Mouse (Mus musculus): ENCODE results near the gene Ppp4r3a.
"Not testable (repeated sequence)": the region's sequence is repeated elsewhere in the genome, so short reads cannot be mapped to it uniquely, and the experiment has no call there.

The Ppp4r3a gene

DNA sequence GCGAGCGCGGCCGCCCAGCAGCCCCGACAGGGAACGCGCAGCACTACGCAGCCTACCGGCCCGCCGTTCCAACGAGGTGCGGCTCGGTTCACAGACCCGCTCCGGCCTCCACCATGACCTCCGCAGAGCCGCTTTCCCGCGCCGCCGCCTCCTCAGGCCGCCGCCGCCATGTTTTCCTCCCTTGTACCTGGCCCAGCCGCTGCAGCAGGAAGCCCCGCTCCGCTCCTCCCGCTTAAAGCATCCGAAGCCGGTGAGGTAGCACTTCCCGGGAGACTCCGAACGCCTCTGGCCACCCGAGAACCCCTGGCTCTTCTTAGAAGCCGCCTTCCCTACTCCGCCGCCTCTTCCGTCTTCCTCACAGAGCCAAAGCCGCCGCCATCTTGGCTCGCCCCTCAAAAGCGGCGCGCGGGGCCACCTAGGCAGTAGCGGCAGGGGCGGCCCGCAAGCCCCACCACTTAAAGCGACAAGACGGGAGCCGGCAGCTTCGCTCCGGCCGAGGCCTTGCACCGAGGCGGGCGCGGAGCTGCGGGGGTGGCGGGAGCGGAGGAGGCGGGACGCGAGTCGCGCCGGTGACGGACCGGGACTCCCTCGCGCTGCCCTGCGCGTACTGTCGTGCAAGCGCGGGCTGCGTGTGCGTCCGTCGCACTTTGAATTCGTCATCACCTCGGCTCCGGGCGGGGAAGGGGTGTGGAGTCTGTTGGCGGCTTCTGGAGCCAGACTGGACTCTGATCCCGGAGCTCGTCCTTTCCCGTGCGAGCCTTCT lies at the start of gene Ppp4r3a:
Gene Ppp4r3a, minus strand, starts transcription at position 627 of the 763 bp plus-strand sequence.
- DNase-seq (ENCODE audit: low spot score), result peak; percentile 93

DNA sequence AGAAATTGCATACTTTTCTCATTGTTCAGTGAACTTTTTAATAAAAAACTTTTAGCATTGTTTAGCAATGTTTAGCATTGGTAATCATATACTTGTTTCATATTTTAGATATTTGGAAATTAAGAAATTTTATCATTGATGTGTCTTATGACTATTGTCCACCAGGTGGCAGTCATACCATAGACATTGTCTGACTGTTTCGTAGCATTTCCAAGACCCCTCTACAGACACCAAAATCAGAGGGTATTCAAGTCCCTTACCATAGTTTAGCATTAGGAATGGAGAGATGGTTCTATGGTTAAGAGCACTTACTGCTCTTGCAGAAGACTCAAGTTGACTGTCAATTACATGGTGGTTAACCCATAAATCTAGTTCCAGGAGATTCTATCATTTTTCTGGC lies 39.5 kb upstream of the Ppp4r3a start:
- DNase-seq (ENCODE audit: low spot score), result no peak

DNA sequence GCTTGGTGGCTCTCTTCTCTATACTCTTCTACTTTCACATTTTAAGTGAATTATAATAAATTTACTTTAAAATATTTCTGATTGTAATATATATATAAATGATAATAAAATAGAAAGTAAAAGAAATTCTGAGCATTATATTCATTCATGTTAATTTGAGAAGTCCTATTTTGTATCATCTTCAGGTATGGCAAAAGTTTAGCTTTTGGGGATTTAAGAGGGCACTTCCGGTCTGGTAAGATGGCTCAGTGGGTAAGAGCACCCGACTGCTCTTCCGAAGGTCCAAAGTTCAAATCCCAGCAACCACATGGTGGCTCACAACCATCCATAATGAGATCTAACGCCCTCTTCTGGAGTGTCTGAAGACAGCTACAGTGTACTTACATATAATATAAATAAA lies 38.6 kb upstream of the Ppp4r3a start:
- DNase-seq (ENCODE audit: low spot score), result not testable (repeated sequence)

DNA sequence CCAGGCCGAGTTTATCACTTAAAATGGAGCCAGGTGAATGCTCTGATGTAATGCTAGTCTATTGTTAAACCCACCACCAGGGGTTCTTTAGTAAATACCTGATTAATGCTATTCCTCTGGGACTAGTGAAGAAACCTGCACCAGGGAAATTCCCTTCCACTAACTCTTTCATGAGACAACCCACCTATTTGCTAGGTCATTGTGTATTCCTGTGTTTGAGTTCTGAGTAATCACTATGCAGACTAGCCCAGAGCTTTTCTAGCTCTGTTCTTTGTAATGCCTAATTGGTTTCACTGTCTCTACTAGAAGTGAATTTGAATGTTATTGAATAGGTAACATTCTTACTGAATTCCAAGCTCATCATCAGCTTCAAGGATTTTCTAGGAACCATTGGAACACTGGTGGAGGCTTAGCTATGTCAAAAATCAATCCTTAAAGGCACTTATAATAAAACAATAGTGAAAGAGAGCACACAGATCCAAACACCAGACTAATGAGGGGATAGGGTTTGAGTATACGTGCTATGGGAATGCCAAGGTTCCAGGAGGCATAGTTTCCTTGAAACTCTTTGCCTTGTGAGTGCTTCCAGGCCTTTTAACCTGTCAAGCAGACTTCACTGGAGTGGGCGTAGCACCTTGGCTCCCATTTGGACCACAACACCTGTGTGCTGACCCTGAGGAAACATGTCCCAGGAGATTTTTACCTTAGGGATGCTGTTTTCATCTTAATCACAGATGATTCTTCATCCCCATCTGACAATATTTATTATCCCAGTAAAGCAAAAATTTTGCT lies 26.5 kb upstream of the Ppp4r3a start:
- not testable (repeated sequence) for DNase-seq (ENCODE audit: low spot score)

DNA sequence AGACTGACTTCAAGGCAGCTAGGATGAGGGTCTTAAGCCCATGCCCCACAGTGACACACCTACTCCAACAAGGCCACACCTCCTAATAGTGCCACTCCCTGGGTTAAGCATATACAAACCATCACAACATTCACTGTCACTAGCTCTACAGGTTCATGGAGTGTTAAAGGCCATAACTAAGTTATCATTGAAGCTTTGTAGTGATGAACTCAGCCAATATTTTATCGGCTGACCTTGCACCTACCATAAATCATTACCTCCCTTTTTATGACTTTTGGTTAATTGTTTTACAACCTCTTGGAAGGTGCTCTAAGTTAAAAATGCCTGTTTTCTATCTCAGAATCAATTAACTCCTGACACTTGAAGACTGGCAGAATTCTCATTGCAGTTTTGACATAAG lies 24.2 kb upstream of the Ppp4r3a start:
- DNase-seq (ENCODE audit: low spot score), result no peak

DNA sequence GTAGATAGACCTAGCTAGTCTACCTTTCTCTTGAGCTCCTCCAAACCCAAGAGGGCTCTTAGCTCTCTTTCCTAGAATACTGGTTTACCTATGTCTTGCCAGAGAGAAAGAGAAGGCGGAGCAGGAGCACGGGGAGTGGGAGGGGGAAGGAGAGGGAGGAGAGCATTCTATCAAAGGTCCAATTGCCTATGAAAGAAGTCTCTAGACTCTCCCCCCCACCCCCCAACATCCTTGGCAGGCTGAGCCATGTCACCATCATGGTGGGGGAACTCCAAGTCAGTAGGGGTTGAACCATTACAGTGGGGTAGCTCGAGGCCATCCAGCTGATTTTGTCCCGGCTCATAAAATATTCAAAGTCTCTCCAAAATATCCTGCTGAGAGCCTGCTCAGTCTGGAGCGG lies 22.1 kb upstream of the Ppp4r3a start:
- no peak for DNase-seq (ENCODE audit: low spot score)

DNA sequence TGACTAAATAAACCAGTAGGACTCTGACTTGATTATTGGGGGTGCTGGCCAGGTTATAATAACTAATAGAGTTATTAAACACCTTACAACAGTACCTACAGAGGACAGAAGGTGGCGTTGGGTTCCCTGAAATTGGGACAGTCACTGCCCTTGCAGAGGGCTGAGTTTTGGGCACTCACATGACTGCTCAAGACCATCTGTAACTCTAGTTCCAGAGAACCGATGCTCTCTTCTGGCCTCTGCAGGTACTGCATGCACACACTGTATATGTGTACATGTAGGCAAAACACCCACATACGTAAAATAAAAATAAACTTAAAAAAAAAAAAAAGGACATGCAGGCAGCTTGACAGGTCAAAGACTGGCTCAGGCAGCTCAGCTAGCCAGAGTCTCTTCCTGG lies 19.1 kb upstream of the Ppp4r3a start:
- no peak for DNase-seq (ENCODE audit: low spot score)

DNA sequence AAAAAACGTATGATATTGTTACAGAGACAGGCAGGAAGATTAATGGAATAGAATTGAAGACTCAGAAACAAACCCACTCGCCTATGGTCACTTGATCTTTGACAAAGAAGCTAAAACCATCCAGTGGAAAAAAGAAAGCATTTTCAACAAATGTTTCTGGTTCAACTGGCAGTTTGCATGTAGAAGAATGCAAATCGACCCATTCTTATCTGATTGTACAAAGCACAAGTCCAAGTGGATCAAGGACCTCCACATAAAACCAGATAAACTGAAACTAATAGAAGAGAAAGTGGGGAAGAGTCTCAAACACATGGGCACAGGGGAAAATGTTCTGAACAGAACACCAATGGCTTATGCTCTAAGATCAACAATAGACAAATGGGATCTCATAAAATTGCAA lies 10.2 kb upstream of the Ppp4r3a start:
- not testable (repeated sequence) for DNase-seq (ENCODE audit: low spot score)

DNA sequence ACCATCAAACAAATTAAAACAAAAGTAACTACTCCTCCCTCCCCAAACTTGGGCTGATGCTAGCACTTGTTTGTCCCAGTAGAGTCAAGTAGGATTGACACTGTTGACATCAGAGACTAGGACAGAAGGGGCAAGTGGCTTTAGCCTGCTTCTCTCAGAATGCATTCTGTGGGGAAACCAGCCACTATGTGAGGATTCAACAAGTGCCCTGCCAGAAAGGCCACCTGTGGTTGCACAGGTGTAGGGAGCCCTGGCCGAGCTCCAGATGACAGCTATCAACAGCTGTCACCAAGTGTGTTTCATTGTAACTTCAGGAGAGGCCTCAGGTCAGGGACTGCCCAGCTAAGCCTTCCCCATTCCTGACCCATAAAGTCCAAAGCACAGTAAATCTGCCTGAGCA lies 6.5 kb upstream of the Ppp4r3a start:
- no peak for DNase-seq (ENCODE audit: low spot score)

DNA sequence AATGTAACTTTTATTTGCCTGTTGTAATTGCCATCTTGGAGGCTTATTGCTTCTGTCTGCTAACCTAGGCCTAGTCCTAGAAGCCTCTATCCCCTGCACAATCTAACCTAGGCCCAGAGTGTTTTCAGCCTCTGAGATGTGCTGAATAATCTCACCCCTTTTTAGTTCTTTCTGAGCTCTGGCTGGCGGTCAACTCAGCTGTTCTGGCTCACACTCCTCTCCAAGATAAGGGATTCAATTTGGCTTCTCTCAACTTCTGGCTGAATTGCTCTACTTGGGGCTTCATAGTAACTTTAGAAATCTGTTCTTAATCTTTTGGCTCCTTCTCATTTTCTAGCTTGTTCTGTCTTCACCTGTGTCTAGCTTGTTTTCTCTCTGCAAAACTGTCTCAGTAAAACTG lies 3.9 kb upstream of the Ppp4r3a start:
- DNase-seq (ENCODE audit: low spot score), result no peak

DNA sequence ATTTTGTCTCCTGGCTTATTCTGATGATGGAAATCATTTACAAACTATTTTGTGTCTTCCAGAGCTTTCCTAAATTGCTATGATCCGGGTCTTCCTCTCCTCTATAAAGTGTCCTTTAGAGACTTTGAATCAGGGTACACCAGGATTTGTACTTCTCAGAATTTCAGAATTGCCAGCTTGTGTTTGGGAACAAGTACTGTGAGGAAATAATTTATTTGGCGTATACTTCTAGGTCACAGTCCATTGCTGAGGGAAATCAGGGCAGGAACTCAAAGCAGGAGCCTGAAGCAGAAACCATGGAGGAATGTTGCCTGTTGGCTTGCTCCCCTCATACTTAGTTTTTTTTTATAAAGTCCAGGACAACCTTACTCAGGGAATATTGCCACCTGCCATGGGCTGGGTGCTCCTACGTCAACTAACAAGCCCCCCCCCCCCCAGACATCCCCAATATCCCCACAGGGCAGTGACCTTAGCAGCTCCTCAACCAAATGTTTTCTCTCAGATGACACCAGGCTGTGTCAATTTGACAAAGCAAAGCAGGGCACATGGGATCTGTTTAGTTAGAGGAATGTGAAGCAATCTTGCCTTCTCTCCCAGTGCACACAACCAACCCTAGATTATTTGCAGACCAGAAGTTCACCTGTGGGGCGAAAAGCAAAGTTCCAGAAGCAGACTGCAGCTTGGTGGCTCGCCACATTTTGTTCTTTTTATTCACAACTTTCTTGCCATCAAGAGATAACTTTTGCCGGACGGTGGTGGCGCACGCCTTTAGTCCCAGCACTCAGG lies 1.6 kb upstream of the Ppp4r3a start:
- no peak for DNase-seq (ENCODE audit: low spot score)

DNA sequence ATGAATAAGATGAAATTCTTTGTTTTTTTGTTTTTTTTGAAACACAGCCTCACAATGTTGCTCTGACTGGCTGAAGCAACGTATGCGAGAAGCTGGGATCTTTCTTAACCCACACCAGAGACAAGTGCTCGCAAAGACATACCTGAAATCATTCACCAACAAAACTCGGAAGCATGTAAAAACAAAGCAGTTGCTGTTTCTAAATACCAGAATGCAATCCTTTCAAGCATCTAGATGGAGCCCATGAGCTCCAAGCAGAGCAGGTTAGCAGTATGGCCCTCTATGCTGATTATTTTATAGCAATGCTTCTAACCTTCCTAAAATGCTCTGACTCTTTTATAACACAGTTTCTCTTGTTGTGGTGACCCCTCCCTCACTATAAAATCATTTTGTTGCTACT lies 735 bp upstream of the Ppp4r3a start:
- DNase-seq (ENCODE audit: low spot score), result no peak

DNA sequence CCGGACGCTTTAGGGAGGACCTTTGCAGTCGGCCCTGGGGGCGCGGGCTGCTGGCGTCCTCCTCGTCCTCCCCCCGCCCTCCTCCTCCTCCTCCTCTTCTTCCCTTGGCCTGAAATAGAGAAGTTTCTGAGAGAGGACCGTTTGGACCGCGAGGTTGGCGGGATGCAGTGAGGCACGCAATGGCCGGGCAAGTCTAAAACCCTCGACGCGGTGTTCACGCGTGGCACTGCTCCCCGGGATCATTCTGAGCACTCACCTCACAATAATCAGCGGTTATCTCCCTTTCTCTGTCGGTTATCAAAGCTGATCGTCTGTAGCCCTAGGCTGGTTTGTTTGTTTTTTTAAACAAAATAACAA lies 315 bp upstream of the Ppp4r3a start:
- DNase-seq (ENCODE audit: low spot score), result no peak

DNA sequence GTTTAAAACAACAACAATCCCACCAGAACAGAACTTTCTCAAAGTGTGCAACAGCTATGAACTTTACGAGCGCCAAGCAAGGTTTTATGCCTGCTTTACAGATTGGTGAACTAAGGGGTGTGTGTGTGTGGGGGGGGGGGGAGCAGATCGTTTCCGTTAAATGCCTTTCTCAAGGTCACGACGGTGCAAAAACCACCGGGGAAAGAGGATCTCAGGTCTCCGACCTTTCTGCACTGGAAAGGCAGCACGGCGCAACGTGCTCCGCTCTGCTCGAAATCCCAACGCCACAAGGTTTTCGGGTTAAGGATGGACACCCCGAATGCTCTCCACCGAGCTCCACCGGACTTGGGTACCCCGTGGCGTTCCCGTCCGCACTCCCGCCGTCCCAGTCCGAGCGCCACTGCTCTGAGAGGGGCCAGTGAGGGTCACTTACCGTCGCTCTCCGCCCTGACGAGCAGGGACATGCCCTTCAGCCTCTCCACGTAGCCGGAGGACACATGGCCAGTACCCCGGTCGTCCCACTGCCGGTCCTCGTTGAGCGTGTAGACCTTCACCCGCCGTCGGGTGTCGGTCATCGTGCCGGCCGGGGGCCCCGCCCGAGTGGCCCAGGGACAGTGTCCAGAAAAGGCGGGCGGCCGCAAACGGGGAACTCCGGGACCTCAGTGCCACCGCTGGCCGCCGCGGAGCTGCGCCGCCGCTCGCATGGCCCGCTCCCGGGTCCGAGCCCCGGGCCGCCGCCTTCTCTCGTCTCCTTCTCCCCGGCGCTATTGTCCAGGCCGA lies 1.0 kb downstream of the Ppp4r3a start:
- DNase-seq (ENCODE audit: low spot score), result peak; percentile 39

DNA sequence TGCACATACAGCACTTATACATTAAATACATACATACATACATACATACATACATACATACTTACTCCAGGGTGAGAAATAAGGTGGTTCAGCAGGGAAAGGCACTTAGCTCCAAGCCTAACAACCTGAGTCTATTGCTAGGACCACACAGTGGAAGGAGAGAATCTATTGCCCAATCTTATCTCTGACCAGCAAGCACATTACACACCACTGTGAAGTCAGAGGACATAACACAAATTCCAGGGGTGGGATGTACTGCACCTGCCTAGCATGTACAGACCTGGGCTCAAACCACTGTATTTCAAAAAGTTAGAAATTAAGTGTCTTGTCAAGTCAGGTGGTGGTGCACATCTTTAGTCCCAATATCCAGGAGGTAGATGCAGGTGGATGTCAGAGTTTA lies 5.5 kb downstream of the Ppp4r3a start:
- DNase-seq (ENCODE audit: low spot score), result no peak

DNA sequence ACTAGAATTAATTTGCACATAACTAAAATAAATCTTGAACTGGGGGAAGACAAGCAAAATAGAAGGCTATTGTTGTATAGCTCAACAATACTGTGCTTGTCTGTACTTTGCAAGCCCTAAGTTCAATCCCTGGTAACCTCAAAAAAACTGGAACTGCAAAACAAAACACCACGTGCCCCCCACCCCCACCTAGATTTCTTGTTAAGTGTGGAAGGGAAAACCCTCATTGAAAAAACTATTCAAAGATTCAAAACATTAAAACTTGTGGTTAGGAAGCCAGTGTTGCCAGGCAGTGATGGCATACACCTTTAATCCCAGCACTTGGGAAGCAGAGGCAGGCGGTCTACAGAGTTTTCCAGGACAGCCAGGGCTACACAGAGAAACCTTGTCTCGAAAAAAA lies 8.1 kb downstream of the Ppp4r3a start:
- no peak for DNase-seq (ENCODE audit: low spot score)

DNA sequence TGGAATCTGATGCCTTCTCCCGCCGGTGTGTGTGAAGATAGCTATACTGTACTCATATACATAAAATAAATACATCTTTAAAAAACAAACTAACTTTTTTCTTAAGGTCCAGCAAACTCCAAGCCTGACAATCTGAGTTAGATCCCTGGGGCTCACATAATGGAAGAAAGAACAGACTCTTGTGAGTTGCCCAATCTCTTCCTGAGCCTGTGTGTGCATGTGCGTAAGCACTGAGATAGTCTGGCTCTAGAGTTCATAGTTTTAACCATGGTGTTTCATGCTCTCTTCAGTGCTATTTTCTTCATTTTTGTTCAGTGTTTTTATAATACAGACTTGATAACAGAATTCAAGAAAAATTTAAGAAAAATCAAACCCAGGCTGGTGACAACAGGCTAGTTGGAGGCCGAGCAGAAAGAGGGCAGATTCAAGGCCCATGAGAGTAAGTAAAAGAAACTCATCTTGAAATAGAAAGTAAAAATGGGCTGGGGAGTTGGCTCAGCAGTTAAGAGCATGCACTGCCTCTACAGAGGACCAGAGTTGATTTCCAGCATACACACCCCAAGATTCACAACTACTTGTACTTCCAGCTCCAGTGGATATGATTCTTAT lies 8.6 kb downstream of the Ppp4r3a start:
- DNase-seq (ENCODE audit: low spot score), result no peak

DNA sequence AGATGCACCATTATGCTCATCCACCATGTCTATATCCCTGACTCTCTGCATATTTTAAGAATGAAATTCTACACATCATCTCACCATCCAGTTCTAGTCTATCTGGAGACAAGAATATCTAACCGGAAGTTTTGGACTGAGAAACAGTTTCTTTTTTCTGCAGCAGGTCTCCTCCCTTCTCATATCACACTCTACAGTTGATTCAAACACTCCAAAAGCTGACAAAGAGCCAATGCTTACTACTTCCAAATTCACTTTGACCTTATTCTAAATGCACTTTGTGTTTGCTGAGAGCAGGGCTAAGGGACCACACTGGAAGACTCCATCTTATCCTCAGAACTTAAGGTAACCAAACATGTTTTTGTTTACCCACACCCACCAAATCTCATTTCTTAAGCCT lies 13.7 kb downstream of the Ppp4r3a start:
- DNase-seq (ENCODE audit: low spot score), result no peak

DNA sequence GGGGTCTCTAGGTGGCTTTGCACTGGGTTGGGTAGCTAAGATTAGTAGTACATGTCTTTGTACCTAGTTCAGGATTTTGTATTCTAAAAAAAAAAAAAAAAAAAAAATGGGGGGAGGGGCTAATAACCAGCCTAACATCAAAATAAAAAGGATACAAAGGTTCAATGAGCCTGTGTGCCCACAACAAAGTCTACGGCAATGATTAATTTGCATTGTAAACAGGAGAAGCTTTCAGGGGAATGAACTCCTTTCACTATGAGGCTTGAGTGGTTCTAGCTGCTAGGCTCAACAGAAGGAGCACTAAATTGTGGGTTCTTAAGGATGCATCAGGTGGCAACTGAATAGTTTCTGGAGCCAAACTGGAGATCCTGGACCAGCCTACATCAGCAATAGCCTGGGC lies 17.2 kb downstream of the Ppp4r3a start:
- DNase-seq (ENCODE audit: low spot score), result no peak

DNA sequence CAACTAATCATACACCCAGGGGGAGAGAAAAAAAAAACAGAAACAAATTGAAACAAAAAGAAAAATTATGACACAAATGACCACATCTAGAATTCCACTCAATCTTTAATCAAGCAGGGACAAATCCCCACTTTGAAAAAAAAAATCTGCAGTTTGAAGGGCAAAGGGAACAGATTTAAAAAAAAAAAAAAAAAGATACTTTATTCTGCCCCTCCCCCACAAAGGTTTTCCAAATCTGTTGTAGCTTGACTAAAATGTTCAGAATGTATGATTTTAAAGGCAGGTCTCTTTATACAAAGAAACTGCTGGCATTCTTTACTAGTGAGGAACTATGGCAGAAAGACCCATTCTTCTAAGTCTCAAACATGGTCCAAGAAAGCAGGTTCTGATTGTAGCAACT lies 43.5 kb downstream of the Ppp4r3a start:
- no peak for DNase-seq (ENCODE audit: low spot score)

DNA sequence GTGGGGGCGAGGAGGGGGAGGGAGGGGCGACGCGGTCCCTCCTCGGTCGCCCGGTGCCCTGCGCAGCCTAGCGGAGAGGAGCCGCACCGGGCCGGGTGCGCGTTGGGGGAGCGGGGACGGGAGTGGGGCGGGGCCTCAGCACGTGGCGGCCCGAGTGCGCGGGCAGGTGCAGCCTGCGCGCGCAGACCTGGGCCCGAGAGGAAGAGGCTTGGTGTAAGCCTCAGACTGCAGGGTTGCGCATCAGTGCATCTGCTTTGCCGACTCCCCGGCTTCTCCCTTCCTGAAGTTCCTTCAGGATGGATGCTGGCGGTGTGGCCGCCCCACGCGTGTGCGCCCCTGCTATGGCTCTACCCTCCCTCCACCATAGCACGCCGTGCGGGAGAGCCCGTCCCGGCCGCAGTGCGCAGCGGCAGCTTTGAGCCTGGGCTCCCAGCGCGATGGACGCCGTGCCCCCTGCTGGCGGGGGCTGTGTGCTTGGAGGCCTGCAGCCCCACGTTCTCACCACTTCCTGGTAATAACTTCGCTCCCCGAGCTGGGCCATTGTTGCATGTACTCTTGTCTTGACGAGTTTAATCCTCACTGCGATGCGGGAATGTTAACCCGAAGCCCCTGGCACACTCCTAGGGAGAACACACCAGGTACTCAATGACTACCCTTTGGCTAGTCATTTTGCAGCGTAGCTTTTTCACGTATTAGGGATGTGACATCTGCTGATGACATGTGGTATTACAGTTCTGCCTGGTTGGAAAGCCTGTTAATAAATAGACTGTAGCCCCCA lies 54.4 kb downstream of the Ppp4r3a start, which contains the start of gene Ccdc88c:
Gene Ccdc88c, minus strand, starts transcription at position 103 of the 778 bp plus-strand sequence.
- DNase-seq (ENCODE audit: low spot score), result peak; percentile 77

Data from urinary bladder, postnatal 25 days (tissue).